Mouse (Mus musculus) kidney, adult 2 months (tissue): ENCODE measurements around the gene 4930516K23Rik. TPM values are rescaled to one million over a fixed set of nuclear protein-coding genes. Genes with fewer than 3 reads are reported as not detected.

Experiments
- DNase-seq: peaks from one replicate; pipeline ENCODE4 v3.0.0; 2021
- H3K27ac ChIP-seq: fragments of 200-500 bp; 2 replicates; pipeline ENCODE4 v1.5.1; 2012; ENCODE audit warnings: low read depth, low read length, control low read depth, inconsistent platforms; ENCODE audit not compliant: insufficient read depth
- H3K27me3 ChIP-seq: fragments of 200-500 bp; replicated peaks from 2 replicates; pipeline ENCODE4 v1.6.1; 2012; ENCODE audit warnings: mild to moderate bottlenecking, moderate library complexity, low read length, inconsistent platforms; ENCODE audit not compliant: control insufficient read depth, insufficient read depth
- H3K36me3 ChIP-seq: fragments of 200-500 bp; 2 replicates; pipeline ENCODE4 v1.6.1; 2012; ENCODE audit warnings: mild to moderate bottlenecking, moderate library complexity, low read length, inconsistent platforms; ENCODE audit not compliant: control insufficient read depth, insufficient read depth
- H3K4me1 ChIP-seq: fragments of 200-500 bp; 2 replicates; pipeline ENCODE4 v1.6.1; 2011; ENCODE audit warnings: low read length; ENCODE audit not compliant: control insufficient read depth, insufficient read depth
- H3K4me3 ChIP-seq: fragments of 200-500 bp; 2 replicates; pipeline ENCODE4 v1.5.1; 2011; ENCODE audit warnings: mild to moderate bottlenecking, low read depth, low read length, control low read depth; ENCODE audit not compliant: insufficient read depth
- CTCF ChIP-seq: fragments of 200-500 bp; conservative IDR thresholded peaks from 2 replicates; pipeline ENCODE4 v1.5.1; 2011; ENCODE audit warnings: low read depth, mild to moderate bottlenecking, control low read depth, low read length, moderate library complexity, mixed read lengths; ENCODE audit not compliant: insufficient read depth, insufficient read length
- POLR2A ChIP-seq: fragments of 200-500 bp; IDR thresholded peaks from one replicate; pipeline ENCODE4 v1.6.1; 2011; ENCODE audit warnings: low read depth, low read length, control low read depth
- WGBS: fragments of 180-500 bp; shearing (Covaris S2); methylation state at CpG from one replicate; pipeline ENCODE4 v1.1.7; 2018; 5-methylcytosine and 5-hydroxymethylcytosine counted together
- polyA plus RNA-seq: library from polyadenylated mRNA; depleted of rRNA; stranded (reverse); fragments of >200 nt; gene quantifications from 2 replicates; pipeline ENCODE4 v1.2.3, GENCODE M21; 2012; rRNA removed

The 4930516K23Rik gene
- not detected in 2 replicates for polyA plus RNA-seq

GRCm38 (mm10) chr7:104061345-104061744, at the start of gene 4930516K23Rik:
Gene 4930516K23Rik (minus strand): TSS chr7:104061445.
- H3K27me3 ChIP-seq, result no peaks in the 10 kb centered on the region
- no peak within 1 kb of the TSS for H3K27ac ChIP-seq
- no peak within 1 kb of the TSS for H3K4me3 ChIP-seq
- H3K36me3 ChIP-seq, result no peaks in the 10 kb centered on the region
- no peak for TF ChIP-seq CTCF
- TF ChIP-seq POLR2A, result no peak
- no peaks in the 10 kb centered on the region for H3K4me1 ChIP-seq
- DNase-seq, result no peak
- WGBS, result 47% methylated on average over 2 of the region's 2 CpGs

GRCm38 (mm10) chr7:104104757-104104972, 43.4 kb upstream of the 4930516K23Rik start, which contains the start of gene Olfr646:
Gene Olfr646 (plus strand): TSS chr7:104104873.
- H3K27ac ChIP-seq, result no peak within 1 kb of the TSS
- H3K4me1 ChIP-seq, result no peaks in the 10 kb centered on the region
- H3K36me3 ChIP-seq, result no peaks in the 10 kb centered on the region
- no peak within 1 kb of the TSS for H3K4me3 ChIP-seq
- DNase-seq, result no peak
- TF ChIP-seq CTCF (no peak), POLR2A (no peak)
- no peaks in the 10 kb centered on the region for H3K27me3 ChIP-seq

- no peak overlapping the region for H3K4me3 ChIP-seq
- no peaks in the 10 kb centered on the region for H3K27me3 ChIP-seq
- TF ChIP-seq POLR2A, result no peak
- no peak for TF ChIP-seq CTCF
- H3K36me3 ChIP-seq, result no peaks in the 10 kb centered on the region
- WGBS, result 26% methylated on average over 4 of the region's 4 CpGs
- no peak overlapping the region for H3K27ac ChIP-seq
- no peaks in the 10 kb centered on the region for H3K4me1 ChIP-seq
- DNase-seq, result no peak
Observed at GRCm38 (mm10) chr7:104103913-104104756, 42.9 kb upstream of the 4930516K23Rik start.

GRCm38 (mm10) chr7:104085365-104085764, 24.1 kb upstream of the 4930516K23Rik start, which contains the start of gene Olfr645:
Gene Olfr645 (minus strand): TSS chr7:104085465.
- Histone ChIP-seq H3K36me3 (no peaks in the 10 kb centered on the region), H3K4me1 (no peaks in the 10 kb centered on the region), H3K27me3 (no peaks in the 10 kb centered on the region), H3K4me3 (no peak within 1 kb of the TSS), H3K27ac (no peak within 1 kb of the TSS)
- WGBS, result 81% methylated on average over 1 of the region's 1 CpGs
- DNase-seq, result no peak
- TF ChIP-seq CTCF (no peak), POLR2A (no peak)

GRCm38 (mm10) chr7:104071769-104072168, 10.5 kb upstream of the 4930516K23Rik start, which contains the start of gene Olfr644:
Gene Olfr644 (minus strand): TSS chr7:104071869.
- Histone ChIP-seq H3K4me1 (no peaks in the 10 kb centered on the region), H3K27ac (no peak within 1 kb of the TSS), H3K4me3 (no peak within 1 kb of the TSS), H3K27me3 (no peaks in the 10 kb centered on the region), H3K36me3 (no peaks in the 10 kb centered on the region)
- 62% methylated on average over 2 of the region's 2 CpGs for WGBS
- no peak for DNase-seq
- TF ChIP-seq POLR2A, result no peak
- TF ChIP-seq CTCF, result no peak

DNA sequence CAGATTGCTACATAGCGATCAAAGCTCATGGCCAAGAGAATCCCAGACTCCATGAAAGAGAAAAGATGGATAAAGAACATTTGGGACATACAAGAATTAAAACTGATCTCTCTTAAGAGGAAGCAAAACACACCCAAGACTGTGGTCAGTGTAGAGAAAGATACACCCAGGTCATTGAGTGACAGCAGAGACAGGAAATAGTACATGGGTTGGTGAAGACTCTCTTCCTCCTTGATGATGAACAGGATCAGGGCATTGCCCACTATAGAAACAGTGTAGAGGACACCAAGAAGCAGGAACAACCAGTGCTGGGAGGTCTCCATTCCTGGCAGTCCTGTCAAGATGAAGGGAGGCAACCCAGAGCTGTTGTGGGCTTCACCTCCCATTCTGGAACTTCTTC, 2.0 kb downstream of the 4930516K23Rik start:
- WGBS, result 89% methylated on average over 1 of the region's 1 CpGs
- Histone ChIP-seq H3K27ac (no peak overlapping the region), H3K4me3 (no peak overlapping the region), H3K36me3 (no peaks in the 10 kb centered on the region), H3K27me3 (no peaks in the 10 kb centered on the region), H3K4me1 (no peaks in the 10 kb centered on the region)
- no peak for DNase-seq
- no peak for TF ChIP-seq CTCF
- TF ChIP-seq POLR2A, result no peak

- Histone ChIP-seq H3K4me3 (no peak within 1 kb of the TSS), H3K4me1 (no peaks in the 10 kb centered on the region), H3K36me3 (no peaks in the 10 kb centered on the region), H3K27ac (no peak within 1 kb of the TSS), H3K27me3 (no peaks in the 10 kb centered on the region)
- no peak for DNase-seq
- WGBS, result 70% methylated on average over 1 of the region's 1 CpGs
- TF ChIP-seq CTCF, result no peak
- TF ChIP-seq POLR2A, result no peak
Observed at GRCm38 (mm10) chr7:104052566-104052965, 8.7 kb downstream of the 4930516K23Rik start, which contains the start of gene Olfr642. Gene Olfr642 (minus strand): TSS chr7:104052666.

- WGBS, result 87% methylated on average over 4 of the region's 4 CpGs
- DNase-seq, result no peak
- no peak overlapping the region for H3K4me3 ChIP-seq
- H3K27me3 ChIP-seq, result no peaks in the 10 kb centered on the region
- no peaks in the 10 kb centered on the region for H3K36me3 ChIP-seq
- no peaks in the 10 kb centered on the region for H3K4me1 ChIP-seq
- H3K27ac ChIP-seq, result no peak overlapping the region
- TF ChIP-seq CTCF (no peak), POLR2A (no peak)
Observed at GRCm38 (mm10) chr7:104050745-104051144, 10.5 kb downstream of the 4930516K23Rik start.
